Mouse (Mus musculus) ES-Bruce4 (cell line): ENCODE measurements around the gene Mrps35.

Experiments
- CTCF ChIP-seq: IDR thresholded peaks from one replicate; pipeline ENCODE4 v1.8.1; 2011; ENCODE audit warnings: low read depth, low read length
- EP300 ChIP-seq: IDR thresholded peaks from 2 replicates; pipeline ENCODE4 v1.6.1; 2011; ENCODE audit warnings: low read depth, low read length; ENCODE audit not compliant: insufficient read depth
- POLR2A ChIP-seq: IDR thresholded peaks from one replicate; pipeline ENCODE4 v1.8.1; 2011; ENCODE audit warnings: low read length; ENCODE audit not compliant: insufficient read depth

DNA sequence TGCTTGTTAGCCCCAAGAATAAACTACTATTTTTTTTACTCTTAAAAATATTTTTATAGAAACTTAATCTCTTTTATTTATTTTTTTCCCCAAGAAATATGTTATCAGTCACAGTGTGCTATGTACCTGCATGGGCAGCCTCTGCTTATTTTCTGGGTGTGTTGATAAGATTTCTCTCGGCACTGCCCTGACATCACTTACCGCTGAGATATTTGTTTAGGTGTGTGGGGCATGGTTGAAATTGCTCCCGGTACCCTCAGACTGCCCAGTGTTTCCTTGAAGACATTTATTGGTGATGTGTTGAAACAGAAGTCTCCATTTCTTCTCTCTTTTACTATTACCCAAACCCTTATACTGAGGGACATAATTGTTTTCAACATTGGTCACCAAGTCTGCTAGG lies 17.8 kb upstream of the Mrps35 start:
- no peak for TF ChIP-seq POLR2A
- TF ChIP-seq CTCF = no peak
- TF ChIP-seq EP300 = no peak
